Mouse (Mus musculus) thymus, postnatal 0 days (tissue): Measurements from ENCODE around the gene Dtx2. TPM values are rescaled to one million over a fixed set of nuclear protein-coding genes. Genes with fewer than 3 reads are reported as not detected.
A peak's percentile ranks its signal among the peaks of the same experiment; 100 is the strongest.

Source experiments
- DNase-seq: peaks from one replicate; pipeline ENCODE4 v3.0.0-alpha.2; 2015; ENCODE audit warnings: low spot score
- polyA plus RNA-seq: library from polyadenylated mRNA; unstranded; fragments of >200 nt; fragmentation: Nextera tagmentation; extraction: Ambion mirVana; gene quantifications from 2 replicates; pipeline ENCODE4 v1.2.1, GENCODE M21; 2015

Gene Dtx2
- polyA plus RNA-seq, result 43.9 and 46.0 TPM in 2 replicates

DNA sequence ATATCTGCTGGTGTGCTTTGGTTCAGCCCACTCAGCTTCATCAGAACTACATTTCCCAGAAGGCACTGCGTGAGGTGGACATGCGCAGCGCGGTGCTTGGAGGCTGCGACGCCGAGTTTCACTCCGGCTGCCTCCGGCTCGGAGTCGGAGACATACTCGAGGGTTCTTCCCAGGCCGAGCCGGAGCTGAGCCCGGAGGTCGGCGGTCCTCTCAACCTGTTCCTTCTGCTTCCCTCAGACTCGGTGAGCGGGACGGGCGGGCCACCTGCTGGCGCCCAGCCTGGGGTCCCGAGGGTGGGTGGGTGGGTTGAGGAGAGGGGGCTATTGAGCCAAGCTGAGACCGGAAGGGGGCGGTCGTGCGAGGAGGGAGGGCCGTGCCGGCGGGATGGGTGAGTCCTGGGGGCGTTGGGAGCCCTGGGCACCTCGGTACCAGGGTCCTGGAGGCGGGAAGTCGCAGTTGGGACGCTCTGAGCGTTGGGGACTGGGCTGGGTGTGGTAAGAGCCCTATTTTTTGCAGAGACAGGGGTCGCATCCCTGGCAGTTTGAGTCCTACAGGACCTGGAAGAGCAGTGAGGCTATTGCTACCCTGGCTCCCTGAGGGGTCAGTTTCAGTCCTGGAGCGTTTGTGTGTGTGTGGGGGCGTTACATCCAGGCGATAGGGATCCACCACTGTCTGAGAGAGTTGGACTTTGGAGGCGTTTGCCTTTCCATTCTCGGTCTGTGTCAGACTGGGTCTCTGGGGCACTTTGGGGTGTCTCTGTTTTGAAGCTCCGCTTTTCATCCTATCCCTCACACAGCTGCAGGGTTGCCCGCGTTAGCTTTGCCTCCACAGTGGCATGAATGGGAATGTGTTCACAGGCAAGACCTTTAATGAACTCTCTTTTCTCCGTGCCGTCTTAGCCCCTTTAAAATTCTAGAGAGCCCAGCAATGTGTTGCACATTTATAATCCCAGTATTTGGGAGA, at the start of gene Dtx2:
TSS of gene Dtx2 (plus strand) at position 76 of the 963 bp plus-strand sequence.
- peak; percentile 94 for DNase-seq

GRCm38 (mm10) chr5:135945916-135946408, 48.6 kb upstream of the Dtx2 start:
- DNase-seq, result no peak

DNA sequence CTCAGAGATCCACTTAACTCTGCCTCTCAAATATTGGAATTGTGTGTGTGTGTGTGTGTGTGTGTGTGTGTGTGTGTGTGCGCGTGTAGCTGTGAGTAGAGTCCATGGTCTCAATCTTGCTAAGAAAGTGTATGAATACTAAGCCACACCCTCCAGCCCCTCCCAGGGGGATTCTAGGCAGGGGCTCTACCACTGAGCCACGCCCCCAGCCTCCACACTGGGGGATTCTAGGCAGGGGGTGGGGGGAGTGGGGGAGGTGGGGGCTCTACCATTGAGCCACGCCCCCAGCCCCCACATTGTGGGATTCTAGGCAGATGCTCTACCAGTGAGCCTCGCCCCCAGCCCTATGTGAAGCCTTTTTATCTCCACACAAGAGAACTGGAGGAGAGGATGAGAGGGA, 48.0 kb upstream of the Dtx2 start:
- no peak for DNase-seq

- no peak for DNase-seq
These were observed 43.7 kb upstream of the Dtx2 start for GRCm38 (mm10) chr5:135950710-135951412.

DNA sequence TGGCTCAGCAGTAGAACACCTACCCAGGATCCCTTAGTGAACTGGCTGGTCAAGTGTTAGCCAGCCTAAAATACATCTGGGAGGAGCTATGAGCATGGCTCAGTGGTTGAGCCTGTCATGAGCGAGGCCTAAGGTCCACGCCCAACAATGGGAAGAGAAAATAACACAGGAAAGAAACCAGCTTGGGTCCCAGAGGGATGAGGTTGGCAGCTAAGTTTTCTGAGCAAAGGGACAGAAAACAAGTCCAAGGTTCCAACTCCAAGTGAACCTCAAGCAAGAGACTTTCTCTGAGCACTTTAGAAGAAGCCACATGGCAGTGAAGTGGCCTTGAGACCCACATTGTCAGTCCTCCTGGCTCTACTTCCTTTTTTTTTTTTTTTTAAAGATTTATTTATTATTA, 42.9 kb upstream of the Dtx2 start:
- no peak for DNase-seq

DNA sequence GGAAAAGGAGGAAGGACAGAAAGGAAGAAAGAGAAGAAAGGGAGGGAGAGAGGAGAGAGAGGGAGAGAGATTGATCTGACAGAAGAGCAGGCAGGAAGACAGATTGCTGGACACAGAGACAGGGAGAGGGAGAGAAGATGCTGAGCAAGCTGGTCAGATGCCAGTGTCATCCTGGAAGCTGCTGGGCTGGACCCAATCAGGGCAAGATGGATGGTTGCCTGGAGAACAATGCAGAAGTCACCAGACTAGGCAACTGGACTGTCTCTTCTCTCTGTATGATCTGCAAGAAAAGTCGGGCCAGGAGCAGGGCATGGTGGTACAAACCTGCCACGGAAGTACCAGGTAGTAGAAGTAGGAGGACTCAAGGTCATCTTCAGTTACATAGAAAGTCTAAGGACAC, 41.8 kb upstream of the Dtx2 start:
- no peak for DNase-seq

DNA sequence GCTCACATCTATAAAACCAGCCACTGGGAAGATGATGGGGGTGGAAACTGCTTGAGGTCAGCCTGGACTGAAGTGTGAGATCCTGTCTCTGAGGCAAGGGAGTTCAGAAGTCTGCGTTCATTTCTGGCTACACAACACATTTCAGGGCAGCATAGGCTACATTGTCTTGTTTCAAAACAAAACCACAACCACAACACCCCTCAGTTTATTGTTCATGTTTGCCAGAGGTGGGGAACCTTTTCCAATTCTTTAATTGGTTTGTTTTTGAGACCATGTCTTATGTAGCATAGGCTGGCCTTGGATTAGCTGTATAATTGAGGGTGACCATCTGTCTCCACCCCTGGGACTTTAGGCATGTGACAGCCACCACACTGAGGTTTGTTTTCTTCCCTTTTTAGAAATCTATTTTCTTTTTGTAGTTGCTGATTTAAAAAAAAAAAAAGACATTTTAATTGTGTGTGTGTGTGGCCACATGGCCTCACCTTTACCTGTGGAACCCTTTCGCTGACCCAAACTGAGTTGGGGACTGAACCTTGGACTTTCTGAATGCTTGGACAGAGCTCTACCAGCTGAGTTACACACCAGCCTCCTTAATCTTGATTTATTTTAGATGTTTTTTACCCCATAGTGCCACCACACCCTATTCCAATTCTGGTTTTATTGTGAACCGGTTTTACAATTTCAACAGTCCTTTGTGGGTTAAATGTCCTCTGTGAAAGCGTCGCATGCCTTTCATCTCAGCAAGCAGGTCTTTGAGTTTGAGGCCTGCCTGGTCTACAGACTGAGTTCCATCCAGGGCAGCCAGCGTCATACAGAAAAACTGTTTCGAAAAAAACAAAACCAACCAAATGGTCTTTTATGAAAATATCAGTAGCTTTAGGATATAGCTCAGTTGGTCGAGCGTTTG, 38.0 kb upstream of the Dtx2 start:
- DNase-seq, result no peak

GRCm38 (mm10) chr5:135957207-135957974, 37.2 kb upstream of the Dtx2 start:
- peak; percentile 98 for DNase-seq

DNA sequence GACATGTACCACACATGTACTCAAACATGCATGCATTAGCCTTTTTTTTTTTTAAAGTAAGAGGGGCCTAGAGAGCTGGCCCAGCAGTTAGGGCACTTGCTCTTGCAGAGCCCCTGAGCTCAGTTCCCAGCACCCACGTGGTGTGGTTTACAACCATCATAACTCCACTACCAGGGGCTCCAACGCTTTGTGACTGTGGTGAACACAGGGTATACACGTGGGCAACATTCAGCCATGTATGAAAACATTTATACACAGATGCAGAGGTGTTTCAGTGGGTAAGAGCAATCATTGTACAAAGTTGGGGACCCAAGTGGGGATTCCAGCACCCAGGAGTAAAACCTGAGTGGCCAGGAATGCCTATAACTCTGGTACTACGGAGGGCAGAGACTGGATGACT, 36.2 kb upstream of the Dtx2 start:
- no peak for DNase-seq

- DNase-seq, result no peak
These were observed 34.7 kb upstream of the Dtx2 start for GRCm38 (mm10) chr5:135959911-135960310.

DNA sequence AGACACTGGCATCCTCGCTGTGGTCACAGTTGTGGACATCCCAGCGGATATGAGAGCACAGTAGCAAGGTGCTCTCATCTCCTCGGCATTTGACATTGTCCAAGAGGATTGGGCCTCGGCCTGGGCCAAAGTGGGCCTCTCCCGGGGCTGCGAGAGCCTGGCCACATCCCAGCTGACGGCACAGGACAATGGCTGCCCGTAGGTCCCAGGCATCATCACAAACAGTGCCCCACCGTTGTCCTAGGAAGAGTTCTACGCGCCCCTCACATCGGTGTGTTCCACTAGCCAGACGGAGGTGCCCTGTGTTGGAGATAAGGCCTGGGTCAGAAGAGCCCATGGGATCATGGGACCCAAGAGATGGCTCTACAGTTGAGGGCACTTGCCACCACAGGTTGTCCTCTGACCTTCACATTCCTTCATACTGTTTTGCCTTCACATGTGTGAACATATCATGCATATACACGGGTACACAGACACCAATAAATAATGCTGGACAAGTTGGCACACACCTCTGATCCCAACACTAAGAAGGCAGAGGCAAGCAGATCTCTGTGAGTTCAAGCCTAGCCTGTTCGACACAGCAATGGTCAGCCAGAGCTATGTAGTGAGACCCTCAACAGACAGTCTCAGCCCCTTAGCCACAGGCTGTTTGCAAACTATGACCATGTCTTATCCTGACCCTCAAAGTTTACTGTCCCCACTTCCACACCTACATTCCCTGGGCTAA, 33.5 kb upstream of the Dtx2 start:
- DNase-seq, result no peak

- no peak for DNase-seq
These were observed 32.5 kb upstream of the Dtx2 start for GRCm38 (mm10) chr5:135962125-135962491.

DNA sequence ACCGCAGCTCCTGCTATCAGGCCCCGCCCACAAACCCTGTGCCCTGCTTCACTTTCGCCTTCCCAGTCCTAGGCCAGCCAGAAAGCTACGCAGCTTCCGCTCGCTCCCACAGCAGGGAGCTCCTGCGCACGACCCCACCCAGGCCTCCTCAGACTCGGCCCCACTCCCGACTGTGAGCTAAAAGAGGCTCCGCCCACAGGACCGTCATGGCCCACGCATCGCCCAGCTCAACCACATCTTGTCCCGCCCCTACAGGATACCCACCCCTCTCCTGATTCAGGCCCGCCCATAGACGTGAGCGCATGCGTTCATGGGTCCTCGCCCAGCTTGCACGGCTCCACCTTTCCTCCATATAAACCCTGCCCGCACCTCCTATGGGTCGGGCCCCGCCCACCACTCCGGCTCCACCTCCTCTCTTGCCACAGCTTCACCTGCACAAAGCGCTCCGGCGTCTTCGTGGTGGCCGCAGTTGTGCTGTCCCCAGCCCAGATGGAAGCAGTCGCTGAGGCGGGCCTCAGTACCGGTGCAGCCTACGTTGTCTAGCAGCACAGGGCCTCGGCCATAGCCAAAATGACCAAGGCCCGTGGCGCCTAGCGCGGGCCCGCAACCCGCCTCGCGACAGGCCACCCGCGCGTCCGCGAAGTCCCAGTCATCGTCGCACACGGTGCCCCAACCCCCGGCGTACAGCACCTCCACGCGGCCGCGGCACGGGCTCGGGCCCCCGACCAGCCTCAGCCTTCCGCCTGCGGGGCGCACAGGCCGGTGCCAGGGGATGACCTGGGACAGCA, 31.9 kb upstream of the Dtx2 start:
- peak; percentile 100 for DNase-seq

GRCm38 (mm10) chr5:135963280-135963627, 31.3 kb upstream of the Dtx2 start:
- DNase-seq, result no peak

DNA sequence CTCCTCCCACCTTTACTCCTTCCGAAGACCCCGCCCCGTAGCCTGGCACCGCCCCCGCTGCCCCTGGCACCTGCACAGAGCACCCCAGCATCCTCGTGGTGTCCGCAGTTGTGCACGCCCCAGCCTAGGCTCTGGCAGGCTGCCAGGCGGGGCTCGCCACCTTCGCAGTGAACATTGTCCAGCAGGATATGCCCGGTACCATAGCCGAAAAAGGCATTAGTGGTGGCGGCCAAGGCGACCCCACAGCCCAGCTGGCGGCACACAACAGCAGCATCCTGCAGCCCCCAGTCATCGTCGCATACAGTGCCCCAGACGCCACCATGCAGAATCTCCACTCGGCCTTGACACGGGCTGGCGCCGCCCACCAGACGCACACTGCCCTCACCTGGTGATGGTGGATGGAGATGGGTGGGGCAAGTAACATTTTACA, 29.1 kb upstream of the Dtx2 start:
- DNase-seq, result no peak

DNA sequence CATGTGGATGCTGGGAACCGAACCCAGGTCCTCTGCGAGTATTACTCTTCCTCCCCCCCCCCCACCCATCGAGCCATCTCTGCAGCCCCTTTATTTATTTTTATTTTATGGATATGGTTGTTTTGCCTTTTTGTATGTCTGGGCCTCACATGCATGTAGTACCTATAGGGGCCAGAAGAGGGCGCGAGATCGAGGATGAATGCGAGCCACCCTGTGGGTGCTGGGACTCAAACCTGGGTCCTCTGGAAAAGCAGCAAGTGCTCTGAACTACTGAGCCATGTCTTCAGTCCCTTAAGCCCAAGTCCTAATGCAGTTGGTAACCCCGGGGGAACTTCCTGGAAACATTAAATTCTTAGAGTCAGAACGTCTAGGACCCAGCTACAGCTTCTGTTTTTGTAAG, 27.7 kb upstream of the Dtx2 start:
- no peak for DNase-seq

DNA sequence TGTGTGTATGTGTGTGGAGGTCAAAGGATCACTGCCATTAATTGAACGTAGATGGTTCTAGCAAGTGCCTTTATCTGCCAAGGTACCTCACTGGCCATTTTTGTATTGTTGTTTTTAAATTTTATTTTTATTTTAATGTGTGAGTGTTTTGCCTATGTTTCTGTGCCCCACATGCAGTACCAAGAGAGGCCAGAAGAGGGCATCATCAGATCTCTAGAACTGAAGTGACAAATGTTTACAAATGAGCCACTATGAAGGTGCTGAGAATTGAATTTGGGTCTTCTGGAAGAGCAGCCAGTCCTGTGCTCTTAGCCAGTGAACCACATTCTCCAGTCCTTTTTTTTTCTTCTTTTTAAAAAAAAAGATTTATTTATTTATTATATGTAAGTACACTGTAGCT, 25.8 kb upstream of the Dtx2 start:
- peak; percentile 67 for DNase-seq

DNA sequence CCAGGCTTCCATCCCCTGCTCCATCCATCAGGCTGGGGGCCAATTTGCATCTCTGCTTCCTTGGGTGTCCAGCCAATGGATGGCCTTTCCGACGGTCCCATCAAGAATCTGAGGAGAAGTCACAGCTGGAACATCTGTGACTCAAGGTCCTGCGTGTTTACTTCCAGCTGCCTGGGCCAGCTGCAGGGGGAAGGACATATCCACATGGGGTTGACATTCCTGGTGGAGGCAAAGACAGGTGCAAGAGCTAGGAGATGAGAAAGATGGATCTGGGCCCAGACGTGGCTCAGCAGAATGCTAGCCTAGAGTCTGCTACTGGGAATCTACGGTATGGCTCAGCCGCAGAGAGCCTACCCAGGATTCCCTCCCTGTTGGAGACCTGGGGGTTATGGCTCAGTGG, 24.4 kb upstream of the Dtx2 start:
- no peak for DNase-seq

GRCm38 (mm10) chr5:135971876-135972275, 22.7 kb upstream of the Dtx2 start:
- DNase-seq, result no peak
